Mouse (Mus musculus) midbrain, embryonic 11.5 days (tissue): Measurements from ENCODE around the gene Mboat1. TPM values are rescaled to one million over a fixed set of nuclear protein-coding genes. Genes with fewer than 3 reads are reported as not detected.

Source experiments
- ATAC-seq: fragments of 200-750 bp; cut with Nextera tagmentation; 2 replicates; pipeline ENCODE4 v1.8.0; 2017; ENCODE audit warnings: moderate TSS enrichment, moderate library complexity; ENCODE audit not compliant: low FRiP score
- DNase-seq: peaks from one replicate; pipeline ENCODE4 v3.0.0; 2015; ENCODE audit warnings: low spot score; ENCODE audit errors: missing footprints
- H3K27ac ChIP-seq: fragments of 300-500 bp; sonication (generic); 2 replicates; pipeline ENCODE4 v1.5.1; 2014; ENCODE audit warnings: low read depth, low read length
- H3K27me3 ChIP-seq: fragments of 300-500 bp; sonication (generic); 2 replicates; pipeline ENCODE4 v1.6.1; 2014; ENCODE audit warnings: mild to moderate bottlenecking, low read length, moderate library complexity, mixed read lengths; ENCODE audit not compliant: control insufficient read depth, insufficient read depth
- H3K36me3 ChIP-seq: fragments of 300-500 bp; sonication (generic); 2 replicates; pipeline ENCODE4 v1.6.1; 2014; ENCODE audit warnings: mild to moderate bottlenecking, low read length, moderate library complexity, mixed read lengths; ENCODE audit not compliant: control insufficient read depth, insufficient read depth
- H3K4me1 ChIP-seq: fragments of 300-500 bp; sonication (generic); 2 replicates; pipeline ENCODE4 v1.6.1; 2014; ENCODE audit warnings: low read length; ENCODE audit not compliant: control insufficient read depth, insufficient read depth
- H3K4me2 ChIP-seq: fragments of 300-500 bp; sonication (generic); 2 replicates; pipeline ENCODE4 v1.6.1; 2014; ENCODE audit warnings: mild to moderate bottlenecking, moderate library complexity
- H3K4me3 ChIP-seq: fragments of 300-500 bp; sonication (generic); 2 replicates; pipeline ENCODE4 v1.5.1; 2014; ENCODE audit warnings: low read depth, low read length
- H3K9ac ChIP-seq: fragments of 300-500 bp; sonication (generic); 2 replicates; pipeline ENCODE4 v1.6.1; 2014; ENCODE audit warnings: low read length
- H3K9me3 ChIP-seq: fragments of 300-500 bp; sonication (generic); 2 replicates; pipeline ENCODE4 v1.6.1; 2016; ENCODE audit warnings: low read length; ENCODE audit not compliant: control insufficient read depth
- WGBS: fragments of 180-500 bp; shearing (Covaris S2); extraction: QIAGEN DNeasy Blood & Tissue Kit; methylation state at CpG from one replicate; pipeline ENCODE4 v1.1.7; 2014; 5-methylcytosine and 5-hydroxymethylcytosine counted together
- polyA plus RNA-seq: library from polyadenylated mRNA; unstranded; fragments of >200 nt; fragmentation: Nextera tagmentation; extraction: Ambion mirVana; gene quantifications from 2 replicates; pipeline ENCODE4 v1.2.1, GENCODE M21; 2014

The Mboat1 gene
- polyA plus RNA-seq, 1 experiment from 2014 or later = 7.2 TPM

- Histone ChIP-seq H3K4me3 (no peak overlapping the region), H3K27me3 (peaks cover 3% of the 10 kb centered on the region; the same call in 1 of the 2 replicates), H3K4me1 (no peaks in the 10 kb centered on the region), H3K9ac (no peak overlapping the region), H3K4me2 (no peak overlapping the region), H3K36me3 (no peaks in the 10 kb centered on the region), H3K27ac (no peak overlapping the region), H3K9me3 (no peaks in the 10 kb centered on the region)
- DNase-seq (no peak), ATAC-seq (no peak)
- WGBS = 90% methylated on average over 12 of the region's 12 CpGs
Observed at GRCm38 (mm10) chr13:30140646-30141045, 4.4 kb downstream of the Mboat1 start.

GRCm38 (mm10) chr13:30141996-30142395, 5.7 kb downstream of the Mboat1 start:
- no peak for DNase-seq
- H3K27ac ChIP-seq = no peak overlapping the region
- no peak overlapping the region for H3K4me3 ChIP-seq
- no peaks in the 10 kb centered on the region for H3K36me3 ChIP-seq
- H3K27me3 ChIP-seq = 0 out of 2 replicates have a peak, but pooled peaks cover 3% of the 10 kb centered on the region
- H3K9ac ChIP-seq = no peak overlapping the region
- no peaks in the 10 kb centered on the region for H3K4me1 ChIP-seq
- no peak overlapping the region for H3K4me2 ChIP-seq
- H3K9me3 ChIP-seq = no peaks in the 10 kb centered on the region
- ATAC-seq = no peak
- WGBS = 93% methylated on average over 5 of the region's 5 CpGs

- 91% methylated on average over 6 of the region's 6 CpGs for whole genome bisulfite sequencing
- H3K4me3 ChIP-seq = no peak overlapping the region
- no peaks in the 10 kb centered on the region for H3K4me1 ChIP-seq
- no peaks in the 10 kb centered on the region for H3K27me3 ChIP-seq
- ATAC-seq (no peak), DNase-seq (no peak)
- no peaks in the 10 kb centered on the region for H3K9me3 ChIP-seq
- H3K27ac ChIP-seq = no peak overlapping the region
- H3K36me3 ChIP-seq = no peaks in the 10 kb centered on the region
- no peak overlapping the region for H3K9ac ChIP-seq
- H3K4me2 ChIP-seq = no peak overlapping the region
Observed at GRCm38 (mm10) chr13:30146468-30146867, 10.2 kb downstream of the Mboat1 start.

GRCm38 (mm10) chr13:30154264-30154663, 18.0 kb downstream of the Mboat1 start:
- Histone ChIP-seq H3K36me3 (no peaks in the 10 kb centered on the region), H3K27me3 (no peaks in the 10 kb centered on the region), H3K9ac (no peak overlapping the region), H3K27ac (no peak overlapping the region), H3K4me1 (no peaks in the 10 kb centered on the region), H3K4me3 (no peak overlapping the region), H3K9me3 (no peaks in the 10 kb centered on the region), H3K4me2 (no peak overlapping the region)
- ATAC-seq = no peak
- no peak for DNase-seq
- WGBS = 85% methylated on average over 4 of the region's 4 CpGs

- DNase-seq (no peak), ATAC-seq (no peak)
- H3K9me3 ChIP-seq = no peaks in the 10 kb centered on the region
- H3K4me1 ChIP-seq = no peaks in the 10 kb centered on the region
- WGBS = 71% methylated on average over 4 of the region's 4 CpGs
- H3K36me3 ChIP-seq = no peaks in the 10 kb centered on the region
- H3K27ac ChIP-seq = no peak overlapping the region
- H3K9ac ChIP-seq = no peak overlapping the region
- H3K27me3 ChIP-seq = no peaks in the 10 kb centered on the region
- H3K4me2 ChIP-seq = no peak overlapping the region
- H3K4me3 ChIP-seq = no peak overlapping the region
Observed at GRCm38 (mm10) chr13:30159626-30160025, 23.3 kb downstream of the Mboat1 start.

GRCm38 (mm10) chr13:30163521-30163920, 27.2 kb downstream of the Mboat1 start:
- no peaks in the 10 kb centered on the region for H3K9me3 ChIP-seq
- ATAC-seq (no peak), DNase-seq (no peak)
- no peak overlapping the region for H3K9ac ChIP-seq
- H3K27ac ChIP-seq = no peak overlapping the region
- H3K4me1 ChIP-seq = no peaks in the 10 kb centered on the region
- H3K27me3 ChIP-seq = no peaks in the 10 kb centered on the region
- H3K36me3 ChIP-seq = no peaks in the 10 kb centered on the region
- H3K4me2 ChIP-seq = no peak overlapping the region
- WGBS = 92% methylated on average over 2 of the region's 2 CpGs
- H3K4me3 ChIP-seq = no peak overlapping the region

GRCm38 (mm10) chr13:30166138-30167090, 30.1 kb downstream of the Mboat1 start:
- H3K4me3 ChIP-seq = no peak overlapping the region
- no peak overlapping the region for H3K4me2 ChIP-seq
- WGBS = 88% methylated on average over 13 of the region's 14 CpGs
- H3K36me3 ChIP-seq = no peaks in the 10 kb centered on the region
- H3K9ac ChIP-seq = no peak overlapping the region
- DNase-seq (no peak), ATAC-seq (no peak)
- H3K27ac ChIP-seq = no peak overlapping the region
- H3K27me3 ChIP-seq = no peaks in the 10 kb centered on the region
- no peaks in the 10 kb centered on the region for H3K9me3 ChIP-seq
- no peaks in the 10 kb centered on the region for H3K4me1 ChIP-seq

- DNase-seq (no peak), ATAC-seq (no peak)
- no peaks in the 10 kb centered on the region for H3K9me3 ChIP-seq
- H3K4me1 ChIP-seq = no peaks in the 10 kb centered on the region
- no peak overlapping the region for H3K9ac ChIP-seq
- WGBS = 95% methylated on average over 4 of the region's 4 CpGs
- no peak overlapping the region for H3K4me3 ChIP-seq
- H3K36me3 ChIP-seq = no peaks in the 10 kb centered on the region
- H3K27me3 ChIP-seq = no peaks in the 10 kb centered on the region
- no peak overlapping the region for H3K4me2 ChIP-seq
- H3K27ac ChIP-seq = no peak overlapping the region
Observed at GRCm38 (mm10) chr13:30167499-30167898, 31.2 kb downstream of the Mboat1 start.

GRCm38 (mm10) chr13:30168803-30169202, 32.5 kb downstream of the Mboat1 start:
- no peaks in the 10 kb centered on the region for H3K9me3 ChIP-seq
- H3K27me3 ChIP-seq = no peaks in the 10 kb centered on the region
- no peaks in the 10 kb centered on the region for H3K36me3 ChIP-seq
- H3K9ac ChIP-seq = no peak overlapping the region
- ATAC-seq = no peak
- 82% methylated on average over 4 of the region's 4 CpGs for WGBS
- no peaks in the 10 kb centered on the region for H3K4me1 ChIP-seq
- no peak overlapping the region for H3K27ac ChIP-seq
- H3K4me2 ChIP-seq = no peak overlapping the region
- H3K4me3 ChIP-seq = no peak overlapping the region
- no peak for DNase-seq
